Mouse (Mus musculus) left cerebral cortex, postnatal 14 days (tissue): ENCODE data around the gene Trim44. TPM values are rescaled to one million over a fixed set of nuclear protein-coding genes. Genes with fewer than 3 reads are reported as not detected.

Source experiments
- DNase-seq, 2 experiments: peaks; one replicate each; pipeline ENCODE4 v3.0.0; 2021 to 2022; ENCODE audit warnings: low spot score in 2 of 2, mixed read lengths in 1 of 2
- intact Hi-C: fragments of 180-260 bp; cut with DNase I; formaldehyde crosslinking; loops from one replicate; pipeline ENCODE4 v1.15.1; 2025
- total RNA-seq, 2 experiments: library from RNA; stranded (reverse); gene quantifications; 2 replicates each; pipeline ENCODE4 v1.2.3; 2021

Trim44 gene
- total RNA-seq, 2 experiments from 2014 or later: 172 to 173 TPM

DNA sequence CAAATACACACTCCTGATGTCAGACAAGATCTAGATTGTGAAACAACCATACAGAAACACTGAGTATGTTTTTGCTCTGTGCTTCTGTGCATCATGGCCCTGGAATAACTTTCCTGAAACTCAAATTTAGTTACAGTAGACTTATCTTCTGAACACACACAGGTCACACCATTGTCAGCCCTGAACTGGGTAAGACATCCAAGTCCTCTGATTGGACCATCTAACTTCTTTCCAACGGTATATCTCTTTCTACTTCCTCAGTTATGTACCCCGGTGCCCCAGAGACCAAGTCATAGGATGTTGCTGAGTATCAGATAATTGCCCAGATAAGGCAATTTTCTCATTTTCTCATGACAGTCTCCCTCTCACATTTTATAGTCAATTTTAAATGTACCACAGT, 5.1 kb upstream of the Trim44 start:
- DNase-seq: no peak
- intact Hi-C loops: no loop called here

DNA sequence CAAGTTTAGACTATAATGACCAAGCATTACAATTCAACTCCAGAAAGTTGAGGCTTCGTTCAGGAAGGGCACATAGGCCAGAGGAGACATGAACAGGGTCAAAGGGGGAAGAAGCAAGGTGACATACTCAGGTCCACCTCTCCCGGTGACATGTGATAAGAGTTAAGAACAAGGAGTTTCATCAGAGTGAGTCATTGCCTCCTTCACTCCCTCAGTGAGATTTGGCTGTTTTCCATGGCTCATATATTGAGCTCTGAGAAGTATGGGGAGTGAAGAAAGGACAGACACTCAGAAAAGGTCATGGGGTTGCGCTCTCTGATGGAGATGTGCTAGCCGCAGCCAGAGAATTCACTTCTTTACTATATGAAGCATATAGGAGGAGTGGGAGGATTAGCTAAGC, 3.0 kb upstream of the Trim44 start:
- DNase-seq: no peak
- intact Hi-C loops: no loop called here

- DNase-seq: no peak
- intact Hi-C loops: loop anchor here (10.0 kb wide), 1 partner anchor 95 kb away; no protein-coding TSS in a partner anchor
Measured at GRCm38 (mm10) chr2:102409741-102410140, 2.1 kb upstream of the Trim44 start.

GRCm38 (mm10) chr2:102406324-102407304, 1.0 kb downstream of the Trim44 start:
- DNase-seq: no peak
- intact Hi-C loops: loop anchor here (10.0 kb wide), 1 partner anchor 92 kb away; no protein-coding TSS in a partner anchor

GRCm38 (mm10) chr2:102403982-102404381, 3.6 kb downstream of the Trim44 start:
- intact Hi-C loops: loop anchor here (5.0 to 10.0 kb wide), 3 partner anchors 43 to 312 kb away; no protein-coding TSS in a partner anchor
- no peak for DNase-seq

- intact Hi-C loops: loop anchor here (5.0 to 10.0 kb wide), 3 partner anchors 44 to 311 kb away; no protein-coding TSS in a partner anchor
- DNase-seq: no peak
Measured at GRCm38 (mm10) chr2:102403306-102403705, 4.3 kb downstream of the Trim44 start.

GRCm38 (mm10) chr2:102401352-102401692, 6.3 kb downstream of the Trim44 start:
- intact Hi-C loops: loop anchor here (5.0 to 10.0 kb wide), 3 partner anchors 46 to 309 kb away; no protein-coding TSS in a partner anchor

GRCm38 (mm10) chr2:102400605-102401351, 6.8 kb downstream of the Trim44 start:
- peak; percentile 83 to 91 for DNase-seq
- intact Hi-C loops: loop anchor here (5.0 to 10.0 kb wide), 3 partner anchors 47 to 308 kb away; no protein-coding TSS in a partner anchor

More at GRCm38 (mm10) chr2:102401352-102401692, 6.3 kb downstream of the Trim44 start:
- DNase-seq: no peak

GRCm38 (mm10) chr2:102399864-102400604, 7.6 kb downstream of the Trim44 start:
- no peak for DNase-seq
- intact Hi-C loops: loop anchor here (5.0 to 10.0 kb wide), 3 partner anchors 47 to 308 kb away; no protein-coding TSS in a partner anchor

DNA sequence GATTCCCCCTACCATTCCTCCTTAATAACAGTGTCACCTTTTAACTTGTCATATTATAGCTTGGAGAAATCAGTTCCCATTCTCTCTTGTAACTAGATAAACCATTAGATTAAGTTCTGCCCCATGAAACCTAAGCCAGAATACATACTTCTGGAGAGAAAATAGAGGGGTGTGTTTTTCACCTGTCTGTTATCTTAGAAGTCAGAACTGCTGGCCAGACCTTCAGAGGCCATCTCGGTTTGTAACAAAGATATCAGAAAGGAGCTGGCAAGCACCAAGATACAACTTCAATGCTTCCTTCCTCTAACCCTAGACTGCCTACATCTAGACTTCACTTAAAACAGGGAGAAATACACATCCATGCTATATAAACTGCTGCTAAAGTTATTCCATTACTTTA, 11.1 kb downstream of the Trim44 start:
- intact Hi-C loops: no loop called here
- no peak for DNase-seq

DNA sequence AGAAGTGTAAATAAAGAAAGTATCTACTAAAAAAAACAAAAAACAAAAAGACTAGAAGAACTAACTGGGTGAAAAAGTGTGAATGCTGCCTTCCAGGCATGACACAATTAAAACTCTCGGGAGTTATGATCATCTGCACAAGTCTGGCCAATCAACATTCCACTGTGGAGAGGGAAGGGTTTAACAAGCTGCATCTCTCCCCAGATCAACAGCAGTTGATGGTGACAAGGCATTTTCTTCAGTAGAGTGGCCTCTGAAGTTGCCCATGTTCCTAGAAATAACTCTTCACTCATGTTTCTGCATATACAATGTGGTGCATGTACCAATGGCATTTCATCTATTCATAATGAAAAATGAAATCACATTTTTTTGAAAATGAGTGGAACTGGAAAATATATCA, 14.2 kb downstream of the Trim44 start:
- intact Hi-C loops: no loop called here
- DNase-seq: no peak

- DNase-seq: no peak
- intact Hi-C loops: no loop called here
Measured at GRCm38 (mm10) chr2:102385328-102385902, 22.2 kb downstream of the Trim44 start.

- no peak for DNase-seq
- intact Hi-C loops: no loop called here
Measured at GRCm38 (mm10) chr2:102384496-102384895, 23.1 kb downstream of the Trim44 start.

DNA sequence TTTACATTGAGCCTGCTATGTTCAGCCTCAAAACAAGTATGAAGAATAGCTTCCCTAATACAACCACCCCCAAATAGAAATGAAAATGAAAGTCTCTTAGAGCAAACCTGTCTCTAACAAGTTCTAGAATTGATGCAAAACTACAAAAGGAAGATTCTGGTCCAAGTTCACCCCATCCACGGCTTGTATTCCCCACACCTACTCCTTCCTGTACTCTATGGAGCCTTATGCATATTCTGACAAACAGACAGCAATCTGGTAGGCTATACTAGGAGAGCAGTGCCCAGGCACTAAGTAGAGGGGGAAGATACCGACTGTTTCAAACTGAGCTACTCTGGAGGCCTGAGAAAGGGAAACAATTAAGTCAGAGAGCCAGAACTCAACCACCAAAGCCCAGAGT, 23.6 kb downstream of the Trim44 start:
- no peak for DNase-seq
- intact Hi-C loops: no loop called here

DNA sequence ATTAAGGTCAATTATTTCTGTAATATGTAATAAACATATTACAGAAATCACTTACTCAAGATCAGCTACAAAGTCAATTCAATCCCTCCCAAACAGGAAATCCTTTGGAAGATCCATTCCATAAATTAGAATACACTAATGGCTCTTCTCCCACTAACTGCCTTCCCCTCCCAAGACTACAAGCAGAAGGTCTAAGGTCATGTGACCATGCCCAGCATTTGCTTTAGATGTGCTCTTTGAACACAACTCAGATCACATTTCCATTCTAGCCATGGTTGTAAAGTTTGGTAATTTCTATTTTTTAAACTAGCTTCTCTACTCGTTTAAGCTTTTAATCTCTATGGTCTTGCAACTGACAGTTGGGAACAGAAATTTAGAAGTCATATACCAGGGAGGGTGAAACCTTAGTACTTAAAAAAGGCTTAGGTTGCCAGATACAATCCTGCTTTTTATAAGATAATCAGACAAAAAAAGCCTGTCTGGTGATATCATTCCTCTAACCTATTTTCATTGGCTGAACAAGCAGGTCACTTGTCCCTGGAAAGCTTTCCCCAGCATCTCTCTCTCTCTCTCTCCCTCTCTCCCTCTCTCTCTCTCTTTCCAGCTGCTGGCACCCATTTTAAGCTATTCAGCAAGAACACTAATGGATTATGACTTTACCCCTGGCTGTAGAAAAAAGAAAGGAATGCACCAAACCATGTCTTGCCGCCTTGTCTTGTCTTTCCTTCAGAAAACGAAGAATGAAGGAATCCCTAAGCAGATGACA, 24.4 kb downstream of the Trim44 start:
- intact Hi-C loops: no loop called here
- DNase-seq: no peak

DNA sequence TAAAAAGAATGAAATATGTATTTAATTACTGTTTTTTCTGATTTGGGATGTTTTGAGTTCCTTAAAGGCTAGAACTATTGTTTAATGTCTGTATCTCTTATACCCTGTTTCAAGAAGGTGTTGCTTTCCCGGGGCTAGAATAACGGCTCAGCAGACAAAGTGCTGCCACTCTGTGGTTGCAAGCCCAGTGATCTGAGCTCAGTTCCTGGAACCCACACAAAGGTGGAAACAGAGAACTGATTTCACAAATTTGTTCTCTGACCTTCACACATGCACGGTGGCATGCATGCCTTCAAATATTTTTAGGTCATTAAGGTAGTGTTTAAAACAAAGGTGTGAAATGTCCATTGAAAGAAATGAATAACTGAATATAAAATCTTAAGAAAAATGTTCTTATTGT, 25.1 kb downstream of the Trim44 start:
- intact Hi-C loops: no loop called here
- DNase-seq: no peak

- DNase-seq: no peak
- intact Hi-C loops: no loop called here
Measured at GRCm38 (mm10) chr2:102380581-102380980, 27.0 kb downstream of the Trim44 start.

DNA sequence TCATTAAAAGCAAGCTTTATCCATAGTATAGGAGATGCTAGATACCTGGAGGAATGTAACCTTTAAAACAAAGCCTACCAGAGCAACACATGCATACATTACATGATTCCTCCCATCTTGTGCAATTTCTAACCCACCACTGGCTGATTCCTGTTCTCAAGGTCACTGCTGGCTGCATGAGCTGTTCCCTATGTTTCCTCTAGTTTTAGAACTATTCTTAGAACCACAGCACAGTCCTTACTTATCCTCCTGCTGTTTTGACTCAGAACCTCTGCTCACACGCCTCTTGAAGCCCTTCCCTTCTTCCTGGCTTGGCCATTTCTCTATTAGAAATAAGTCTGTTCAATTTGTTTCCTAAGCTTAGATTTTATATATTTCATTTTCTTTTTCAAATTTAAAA, 28.7 kb downstream of the Trim44 start:
- intact Hi-C loops: no loop called here
- no peak for DNase-seq
